Mouse (Mus musculus) liver, embryonic 14.5 days (tissue): ENCODE measurements at regions not wholly inside any gene's neighbourhood (a gene's known extent, or its start where the extent isn't known, plus 50 kb on each side); places are given as distances from the start of the nearest gene placed in this dataset.

ENCODE experiments used
- ATAC-seq: fragments of 200-750 bp; cut with Nextera tagmentation; 2 replicates; pipeline ENCODE4 v1.8.0; 2017; ENCODE audit warnings: moderate number of reproducible peaks, mild to moderate bottlenecking, moderate library complexity; ENCODE audit not compliant: insufficient read depth
- DNase-seq, 3 experiments: peaks; one replicate each; pipeline ENCODE4 v3.0.0-alpha.2; 2012 to 2013; ENCODE audit warnings: low read depth in 3 of 3, low spot score in 3 of 3
- H3K27ac ChIP-seq: fragments of 300-500 bp; sonication (generic); 2 replicates; pipeline ENCODE4 v1.5.1; 2014; ENCODE audit warnings: moderate library complexity, mild to moderate bottlenecking, control low read depth, inconsistent platforms
- H3K27me3 ChIP-seq: fragments of 300-500 bp; sonication (generic); 2 replicates; pipeline ENCODE4 v1.6.1; 2014; ENCODE audit warnings: mild to moderate bottlenecking, low read length, moderate library complexity; ENCODE audit not compliant: control insufficient read depth, insufficient read depth
- H3K36me3 ChIP-seq: fragments of 300-500 bp; sonication (generic); replicated peaks from 2 replicates; pipeline ENCODE4 v1.6.1; 2014; ENCODE audit warnings: low read depth; ENCODE audit not compliant: control insufficient read depth, insufficient read depth
- H3K4me1 ChIP-seq, 2 experiments: fragments of 200-500 bp in 1 of 2; fragments of 300-500 bp in 1 of 2; sonication (generic) in 1 of 2; replicated peaks; 2 replicates each; pipeline ENCODE4 v1.6.1; 2012 to 2014; ENCODE audit warnings: antibody characterized with exemption in 1 of 2, inconsistent platforms in 1 of 2, low read length in 1 of 2; ENCODE audit not compliant: control insufficient read depth in 2 of 2, insufficient read depth in 2 of 2
- H3K4me2 ChIP-seq: fragments of 300-500 bp; sonication (generic); 2 replicates; pipeline ENCODE4 v1.6.1; 2014; ENCODE audit warnings: low read depth, mild to moderate bottlenecking, control low read depth, moderate library complexity
- H3K4me3 ChIP-seq, 2 experiments: fragments of 200-500 bp in 1 of 2; fragments of 300-500 bp in 1 of 2; sonication (generic) in 1 of 2; 2 replicates each; pipeline ENCODE4 v1.5.1; 2012 to 2014; ENCODE audit warnings: low read depth in 2 of 2, low read length in 2 of 2, mild to moderate bottlenecking in 2 of 2, control low read depth in 1 of 2, inconsistent platforms in 1 of 2, moderate library complexity in 1 of 2; ENCODE audit not compliant: insufficient read depth in 1 of 2
- H3K9ac ChIP-seq: fragments of 300-500 bp; sonication (generic); replicated peaks from 2 replicates; pipeline ENCODE4 v1.6.1; 2014; ENCODE audit warnings: mild to moderate bottlenecking, control low read depth, moderate library complexity
- H3K9me3 ChIP-seq: fragments of 300-500 bp; sonication (generic); 2 replicates; pipeline ENCODE4 v1.6.1; 2016; ENCODE audit warnings: low read length, mixed read lengths; ENCODE audit not compliant: control insufficient read depth
- CTCF ChIP-seq: IDR thresholded peaks from 2 replicates; pipeline ENCODE4 v1.5.1; 2016; ENCODE audit warnings: antibody characterized with exemption, low read depth, control low read depth
- EP300 ChIP-seq: IDR thresholded peaks from 2 replicates; pipeline ENCODE4 v1.6.1; 2016; ENCODE audit warnings: antibody characterized with exemption, low read depth
- WGBS: fragments of 180-500 bp; shearing (Covaris S2); extraction: QIAGEN DNeasy Blood & Tissue Kit; methylation state at CpG from one replicate; pipeline ENCODE4 v1.1.7; 2014; ENCODE audit not compliant: insufficient replicate concordance; 5-methylcytosine and 5-hydroxymethylcytosine counted together

GRCm38 (mm10) chr1:90300229-90300628 is 96.4 kb downstream of the Ackr3 start:
- no peak for TF ChIP-seq CTCF
- no peak for TF ChIP-seq EP300
- DNase-seq (no peak), ATAC-seq (no peak)
- Histone ChIP-seq H3K4me3 (no peak overlapping the region), H3K4me1 (no peaks in the 10 kb centered on the region), H3K27ac (no peak overlapping the region), H3K27me3 (no peaks in the 10 kb centered on the region), H3K4me2 (no peak overlapping the region), H3K36me3 (no peaks in the 10 kb centered on the region), H3K9ac (no peak overlapping the region), H3K9me3 (no peaks in the 10 kb centered on the region)
- 74% methylated on average over 10 of the region's 10 CpGs for WGBS

GRCm38 (mm10) chr1:90304331-90304730 is 100.6 kb downstream of the Ackr3 start:
- Histone ChIP-seq H3K4me3 (no peak overlapping the region), H3K9ac (no peak overlapping the region), H3K27ac (no peak overlapping the region), H3K9me3 (no peaks in the 10 kb centered on the region), H3K27me3 (no peaks in the 10 kb centered on the region), H3K36me3 (no peaks in the 10 kb centered on the region), H3K4me2 (no peak overlapping the region), H3K4me1 (no peaks in the 10 kb centered on the region)
- 65% methylated on average over 7 of the region's 7 CpGs for WGBS
- TF ChIP-seq CTCF: no peak
- TF ChIP-seq EP300: no peak
- no peak for DNase-seq
- no peak for ATAC-seq

- no peak overlapping the region for H3K4me2 ChIP-seq
- H3K4me1 ChIP-seq: no peaks in the 10 kb centered on the region
- H3K4me3 ChIP-seq: no peak overlapping the region
- no peak overlapping the region for H3K27ac ChIP-seq
- ATAC-seq: no peak
- no peaks in the 10 kb centered on the region for H3K9me3 ChIP-seq
- DNase-seq: no peak
- WGBS: 21% methylated on average over 3 of the region's 3 CpGs
- TF ChIP-seq CTCF: no peak
- TF ChIP-seq EP300: no peak
- no peaks in the 10 kb centered on the region for H3K27me3 ChIP-seq
- H3K36me3 ChIP-seq: no peaks in the 10 kb centered on the region
- H3K9ac ChIP-seq: no peak overlapping the region
Observed at GRCm38 (mm10) chr1:90311016-90311415, 107.2 kb downstream of the Ackr3 start.

- H3K9me3 ChIP-seq: no peaks in the 10 kb centered on the region
- H3K9ac ChIP-seq: no peak overlapping the region
- no peaks in the 10 kb centered on the region for H3K27me3 ChIP-seq
- H3K4me1 ChIP-seq: no peaks in the 10 kb centered on the region
- TF ChIP-seq EP300: no peak
- no peak for TF ChIP-seq CTCF
- ATAC-seq: no peak
- H3K36me3 ChIP-seq: no peaks in the 10 kb centered on the region
- WGBS: 61% methylated on average over 8 of the region's 8 CpGs
- no peak for DNase-seq
- no peak overlapping the region for H3K27ac ChIP-seq
- H3K4me2 ChIP-seq: no peak overlapping the region
- no peak overlapping the region for H3K4me3 ChIP-seq
Observed at GRCm38 (mm10) chr1:90311649-90312442, 108.1 kb downstream of the Ackr3 start.

- no peaks in the 10 kb centered on the region for H3K9me3 ChIP-seq
- no peak for ATAC-seq
- H3K4me1 ChIP-seq: no peaks in the 10 kb centered on the region
- no peak overlapping the region for H3K4me3 ChIP-seq
- 71% methylated on average over 12 of the region's 12 CpGs for WGBS
- no peaks in the 10 kb centered on the region for H3K36me3 ChIP-seq
- H3K4me2 ChIP-seq: no peak overlapping the region
- no peak overlapping the region for H3K9ac ChIP-seq
- no peak overlapping the region for H3K27ac ChIP-seq
- TF ChIP-seq CTCF (no peak), EP300 (no peak)
- H3K27me3 ChIP-seq: no peaks in the 10 kb centered on the region
- DNase-seq: no peak
Observed at GRCm38 (mm10) chr1:90313750-90314359, 110.1 kb downstream of the Ackr3 start.
